Mouse (Mus musculus): ENCODE measurements at regions not wholly inside any gene's neighbourhood (a gene's known extent, or its start where the extent isn't known, plus 50 kb on each side); places are given as distances from the start of the nearest gene placed in this dataset.

- no peak for DNase-seq (ENCODE audit: low spot score in 2 of 2)
Observed at GRCm38 (mm10) chr8:113250264-113250663, 385.1 kb upstream of the Mon1b start.

- no peak for DNase-seq (ENCODE audit: low spot score in 2 of 2)
Observed at GRCm38 (mm10) chr8:113254076-113254475, 381.3 kb upstream of the Mon1b start.

GRCm38 (mm10) chr8:113259477-113259876 is 375.9 kb upstream of the Mon1b start:
- DNase-seq (ENCODE audit: low spot score in 2 of 2): no peak

- no peak for DNase-seq (ENCODE audit: low spot score in 2 of 2)
Observed at GRCm38 (mm10) chr8:113263296-113263695, 372.1 kb upstream of the Mon1b start.

- DNase-seq (ENCODE audit: low spot score in 2 of 2): no peak
Observed at GRCm38 (mm10) chr8:113271262-113271661, 364.1 kb upstream of the Mon1b start.

- DNase-seq (ENCODE audit: low spot score in 2 of 2): no peak
Observed at GRCm38 (mm10) chr8:113300273-113300843, 335.0 kb upstream of the Mon1b start.

GRCm38 (mm10) chr8:113303426-113303825 is 332.0 kb upstream of the Mon1b start:
- DNase-seq (ENCODE audit: low spot score in 2 of 2): no peak

GRCm38 (mm10) chr8:113317169-113317568 is 318.2 kb upstream of the Mon1b start:
- no peak for DNase-seq (ENCODE audit: low spot score in 2 of 2)

- no peak for DNase-seq (ENCODE audit: low spot score in 2 of 2)
Observed at GRCm38 (mm10) chr8:113331576-113331975, 303.8 kb upstream of the Mon1b start.

- no peak for DNase-seq (ENCODE audit: low spot score in 2 of 2)
Observed at GRCm38 (mm10) chr8:113341306-113341705, 294.1 kb upstream of the Mon1b start.

GRCm38 (mm10) chr8:113361900-113362299 is 273.5 kb upstream of the Mon1b start:
- no peak for DNase-seq (ENCODE audit: low spot score in 2 of 2)

- no peak for DNase-seq (ENCODE audit: low spot score in 2 of 2)
Observed at GRCm38 (mm10) chr8:113364181-113364580, 271.2 kb upstream of the Mon1b start.

GRCm38 (mm10) chr8:113383517-113383916 is 251.9 kb upstream of the Mon1b start:
- no peak for DNase-seq (ENCODE audit: low spot score in 2 of 2)

GRCm38 (mm10) chr8:113383974-113384373 is 251.4 kb upstream of the Mon1b start:
- peak; percentile 21 to 49 for DNase-seq (ENCODE audit: low spot score in 2 of 2)

- DNase-seq (ENCODE audit: low spot score in 2 of 2): no peak
Observed at GRCm38 (mm10) chr8:113389504-113389903, 245.9 kb upstream of the Mon1b start.

GRCm38 (mm10) chr8:113390038-113390437 is 245.3 kb upstream of the Mon1b start:
- no peak for DNase-seq (ENCODE audit: low spot score in 2 of 2)

- no peak for DNase-seq (ENCODE audit: low spot score in 2 of 2)
Observed at GRCm38 (mm10) chr8:113394319-113394718, 241.1 kb upstream of the Mon1b start.

- no peak for DNase-seq (ENCODE audit: low spot score in 2 of 2)
Observed at GRCm38 (mm10) chr8:113405158-113405557, 230.2 kb upstream of the Mon1b start.

- no peak for DNase-seq (ENCODE audit: low spot score in 2 of 2)
Observed at GRCm38 (mm10) chr8:113419352-113419751, 216.0 kb upstream of the Mon1b start.

GRCm38 (mm10) chr8:113422651-113423050 is 212.7 kb upstream of the Mon1b start:
- no peak for DNase-seq (ENCODE audit: low spot score in 2 of 2)

GRCm38 (mm10) chr8:113439088-113439487 is 196.3 kb upstream of the Mon1b start:
- no peak for DNase-seq (ENCODE audit: low spot score in 2 of 2)

- DNase-seq (ENCODE audit: low spot score in 2 of 2): no peak
Observed at GRCm38 (mm10) chr8:113454022-113454421, 181.4 kb upstream of the Mon1b start.

- no peak for DNase-seq (ENCODE audit: low spot score in 2 of 2)
Observed at GRCm38 (mm10) chr8:113464625-113465024, 170.8 kb upstream of the Mon1b start.

- DNase-seq (ENCODE audit: low spot score in 2 of 2): no peak
Observed at GRCm38 (mm10) chr8:113465156-113465555, 170.2 kb upstream of the Mon1b start.

Measured in heart, adult 9 months (tissue).